Mouse (Mus musculus): ENCODE results near the gene Ifitm6. TPM values are rescaled to one million over a fixed set of nuclear protein-coding genes. Genes with fewer than 3 reads are reported as not detected.
"Not testable (repeated sequence)": the region's sequence is repeated elsewhere in the genome, so short reads cannot be mapped to it uniquely, and the experiment has no call there.

Ifitm6 gene
- total RNA-seq, 2 experiments from 2014 or later, result 25.3 TPM; not detected in 1

GRCm38 (mm10) chr7:141046931-141047580, 29.3 kb upstream of the Ifitm6 start:
- ATAC-seq (replicated peaks; ENCODE audit: low FRiP score, low TSS enrichment, poor library complexity, severe bottlenecking), result peak; percentile 88

- ATAC-seq (replicated peaks; ENCODE audit: low FRiP score, low TSS enrichment, poor library complexity, severe bottlenecking), result peak; percentile 63
Observed at GRCm38 (mm10) chr7:141042539-141042938, 24.8 kb upstream of the Ifitm6 start.

- 0 out of 2 replicates have a peak, but pooled peaks have one; percentile 17 for ATAC-seq (replicated peaks; ENCODE audit: low FRiP score, low TSS enrichment, poor library complexity, severe bottlenecking)
Observed at GRCm38 (mm10) chr7:141041661-141042060, 23.9 kb upstream of the Ifitm6 start.

GRCm38 (mm10) chr7:141040867-141041606, 23.3 kb upstream of the Ifitm6 start:
- no peak for ATAC-seq (replicated peaks; ENCODE audit: low FRiP score, low TSS enrichment, poor library complexity, severe bottlenecking)

- ATAC-seq (replicated peaks; ENCODE audit: low FRiP score, low TSS enrichment, poor library complexity, severe bottlenecking), result no peak
Observed at GRCm38 (mm10) chr7:141039386-141040107, 21.8 kb upstream of the Ifitm6 start.

- no peak for ATAC-seq (replicated peaks; ENCODE audit: low FRiP score, low TSS enrichment, poor library complexity, severe bottlenecking)
Observed at GRCm38 (mm10) chr7:141038090-141039032, 20.6 kb upstream of the Ifitm6 start.

GRCm38 (mm10) chr7:141036624-141037023, 18.9 kb upstream of the Ifitm6 start:
- ATAC-seq (replicated peaks; ENCODE audit: low FRiP score, low TSS enrichment, poor library complexity, severe bottlenecking), result not testable (repeated sequence)

- ATAC-seq (replicated peaks; ENCODE audit: low FRiP score, low TSS enrichment, poor library complexity, severe bottlenecking), result peak; percentile 77
Observed at GRCm38 (mm10) chr7:141032458-141033167, 14.9 kb upstream of the Ifitm6 start.

GRCm38 (mm10) chr7:141030390-141030789, 12.7 kb upstream of the Ifitm6 start:
- no peak for ATAC-seq (replicated peaks; ENCODE audit: low FRiP score, low TSS enrichment, poor library complexity, severe bottlenecking)

GRCm38 (mm10) chr7:141028831-141029230, 11.1 kb upstream of the Ifitm6 start, which contains the start of gene Gm17387:
Gm17387 (plus strand) TSS chr7:141029131.
- ATAC-seq (replicated peaks; ENCODE audit: low FRiP score, low TSS enrichment, poor library complexity, severe bottlenecking), result no peak

- ATAC-seq (replicated peaks; ENCODE audit: low FRiP score, low TSS enrichment, poor library complexity, severe bottlenecking), result no peak
Observed at GRCm38 (mm10) chr7:141026740-141027098, 9.0 kb upstream of the Ifitm6 start.

GRCm38 (mm10) chr7:141026097-141026739, 8.5 kb upstream of the Ifitm6 start:
- no peak for ATAC-seq (replicated peaks; ENCODE audit: low FRiP score, low TSS enrichment, poor library complexity, severe bottlenecking)

- ATAC-seq (replicated peaks; ENCODE audit: low FRiP score, low TSS enrichment, poor library complexity, severe bottlenecking), result no peak
Observed at GRCm38 (mm10) chr7:141024865-141025838, 7.4 kb upstream of the Ifitm6 start.

- peak; percentile 50; the same call in 1 of the 2 replicates for ATAC-seq (replicated peaks; ENCODE audit: low FRiP score, low TSS enrichment, poor library complexity, severe bottlenecking)
Observed at GRCm38 (mm10) chr7:141021489-141022449, 4.0 kb upstream of the Ifitm6 start.

- no peak for ATAC-seq (replicated peaks; ENCODE audit: low FRiP score, low TSS enrichment, poor library complexity, severe bottlenecking)
Observed at GRCm38 (mm10) chr7:141019028-141019427, 1.3 kb upstream of the Ifitm6 start.
